Mouse (Mus musculus): ENCODE data around the gene Enox1. TPM values are rescaled to one million over a fixed set of nuclear protein-coding genes. Genes with fewer than 3 reads are reported as not detected.
A peak's percentile ranks its signal among the peaks of the same experiment; 100 is the strongest.

Enox1 gene
- total RNA-seq, 2 experiments from 2014 or later: 36.4 to 62.3 TPM

DNA sequence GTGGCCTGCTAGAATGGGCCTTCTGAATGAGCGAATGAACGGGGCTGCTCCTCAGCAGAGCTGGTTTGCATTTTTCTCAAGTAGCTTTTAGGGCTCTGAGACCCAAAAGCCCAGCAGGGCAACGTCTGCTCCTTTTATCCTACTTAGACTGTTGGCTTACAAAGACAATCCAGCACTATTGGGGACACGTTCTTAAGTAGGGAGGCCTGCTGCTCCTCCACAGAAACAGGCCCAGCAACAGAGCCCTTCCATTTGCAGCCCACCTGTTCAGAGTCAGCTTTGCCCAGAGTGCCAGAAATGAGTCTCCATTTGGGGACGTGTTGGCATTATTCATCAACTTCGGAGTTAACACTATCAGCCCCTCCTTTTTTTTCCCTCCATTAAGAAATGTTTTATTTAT lies 548.4 kb downstream of the Enox1 start:
- intact Hi-C loops (cut with DNase I): no loop called here
- DNase-seq (ENCODE audit: low spot score in 2 of 2): no peak

DNA sequence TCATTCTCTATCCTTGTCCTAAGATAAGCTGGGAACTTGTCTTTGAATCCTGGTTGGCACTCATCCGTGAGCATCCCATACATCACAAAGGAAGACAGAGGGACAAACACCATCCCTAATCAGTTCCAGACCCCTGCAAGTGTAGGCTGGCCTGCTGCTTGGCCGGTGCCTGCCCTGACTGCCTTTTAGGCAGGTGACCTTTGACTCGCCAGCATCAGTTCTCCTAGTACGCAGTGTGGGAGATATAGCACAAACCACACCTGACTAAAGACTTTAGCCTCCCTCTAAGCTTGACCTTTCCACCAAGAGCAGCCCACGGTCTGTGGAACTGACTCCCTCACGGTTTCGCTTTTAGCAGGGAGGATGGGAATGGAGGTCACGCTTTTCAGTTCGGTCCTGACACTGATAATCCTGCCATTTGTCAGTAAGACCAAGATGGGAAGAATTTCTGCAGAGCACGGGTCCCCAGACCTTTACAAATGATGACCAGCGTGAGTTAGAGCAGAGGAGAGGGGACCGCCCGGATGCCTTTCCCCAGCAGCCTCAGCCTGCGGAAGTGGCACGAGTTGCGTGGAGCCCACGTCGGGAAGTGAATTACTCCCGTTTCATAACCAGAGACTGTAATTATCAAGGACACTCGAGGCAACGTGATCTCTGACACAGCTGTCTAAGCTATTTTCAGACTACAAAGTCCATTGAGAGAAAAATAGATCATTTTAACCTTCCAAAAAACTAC lies 550.1 kb downstream of the Enox1 start:
- no peak for DNase-seq (ENCODE audit: low spot score in 2 of 2)
- intact Hi-C loops (cut with DNase I): no loop called here

DNA sequence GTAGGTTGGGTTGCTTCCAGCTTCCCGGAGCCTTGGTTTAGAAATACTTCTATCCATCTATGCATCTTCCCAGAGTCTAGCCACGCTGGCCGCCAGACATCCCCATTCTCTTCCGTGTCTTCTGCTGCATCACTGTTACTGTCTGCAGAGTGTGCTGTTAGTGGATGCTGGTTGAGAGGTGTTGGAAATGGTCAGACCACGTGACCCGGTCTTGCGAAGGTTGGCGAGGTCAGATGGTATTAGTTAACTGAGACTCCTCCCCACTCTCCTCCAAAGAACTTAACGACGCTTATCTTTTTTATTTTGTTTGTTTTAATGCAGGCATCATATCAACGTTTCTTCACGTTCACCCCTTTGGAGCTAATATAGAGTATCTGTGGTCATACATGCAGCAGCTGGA lies 550.7 kb downstream of the Enox1 start:
- intact Hi-C loops (cut with DNase I): no loop called here
- no peak for DNase-seq (ENCODE audit: low spot score in 2 of 2)

DNA sequence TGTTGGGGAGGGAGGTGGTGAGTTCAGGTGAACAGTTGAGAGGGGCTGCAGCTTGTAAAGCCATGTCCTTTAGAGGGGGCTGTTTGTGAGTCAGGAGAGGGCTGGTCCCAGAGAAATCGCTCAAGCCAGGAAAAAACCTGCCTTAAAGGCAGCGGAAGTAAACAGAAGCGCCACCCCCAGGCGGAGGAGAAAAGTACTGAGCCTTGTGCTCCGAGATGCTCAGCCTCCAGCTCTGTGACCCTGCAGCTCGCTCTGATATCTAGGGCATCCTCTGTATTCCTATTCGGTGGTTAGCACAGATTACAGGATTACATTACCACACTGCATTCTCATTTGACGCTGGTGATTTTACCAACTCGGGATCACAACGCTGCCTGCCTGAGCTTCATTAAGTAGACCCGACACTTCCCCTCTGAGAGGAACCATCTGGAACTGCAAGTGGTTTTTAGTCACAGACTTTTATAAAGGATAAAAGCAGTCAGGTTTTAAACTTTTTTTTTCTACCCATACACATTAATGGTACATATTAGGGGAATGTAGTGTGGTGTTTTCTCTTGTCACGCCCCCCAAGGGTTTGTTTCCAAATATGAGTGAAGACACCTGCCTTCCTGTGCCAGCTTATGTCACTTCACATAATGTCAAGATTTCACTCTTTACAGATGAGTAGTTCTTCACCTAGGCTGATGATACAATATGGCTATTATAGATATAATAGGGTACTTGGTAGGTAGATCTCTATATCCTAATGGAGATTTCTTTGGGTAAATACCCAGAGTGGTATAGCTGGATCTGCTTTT lies 552.0 kb downstream of the Enox1 start:
- intact Hi-C loops (cut with DNase I): no loop called here
- DNase-seq (ENCODE audit: low spot score in 2 of 2): no peak

DNA sequence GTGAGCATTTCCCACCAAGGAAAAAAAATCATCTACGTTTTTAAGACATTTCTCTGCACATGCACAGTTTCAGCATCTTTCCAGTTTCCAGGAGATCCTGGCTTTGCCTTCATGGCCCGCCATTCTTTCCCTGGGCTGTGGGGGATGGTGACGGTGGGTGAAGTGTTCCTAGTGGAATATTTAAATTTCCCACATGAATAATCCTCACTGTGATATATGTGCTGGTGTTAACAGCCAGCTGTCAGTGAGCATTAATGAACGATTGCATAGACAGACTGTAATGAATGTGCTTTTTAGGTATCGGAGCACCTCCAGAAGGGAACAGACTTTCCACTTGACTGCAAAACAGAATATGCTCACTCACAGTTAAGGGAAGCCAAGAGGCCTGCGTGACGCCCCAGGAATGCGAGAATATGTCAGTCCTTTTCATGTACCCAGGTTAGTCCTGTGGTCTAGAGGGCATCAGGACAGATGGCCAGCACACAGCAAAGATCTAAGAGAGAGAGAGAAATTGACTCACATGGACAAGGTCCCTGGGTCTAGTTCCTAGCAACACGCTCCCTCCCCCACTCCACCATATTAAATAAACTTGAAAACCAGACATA lies 558.5 kb downstream of the Enox1 start:
- DNase-seq (ENCODE audit: low spot score in 2 of 2): no peak
- intact Hi-C loops (cut with DNase I): no loop called here

DNA sequence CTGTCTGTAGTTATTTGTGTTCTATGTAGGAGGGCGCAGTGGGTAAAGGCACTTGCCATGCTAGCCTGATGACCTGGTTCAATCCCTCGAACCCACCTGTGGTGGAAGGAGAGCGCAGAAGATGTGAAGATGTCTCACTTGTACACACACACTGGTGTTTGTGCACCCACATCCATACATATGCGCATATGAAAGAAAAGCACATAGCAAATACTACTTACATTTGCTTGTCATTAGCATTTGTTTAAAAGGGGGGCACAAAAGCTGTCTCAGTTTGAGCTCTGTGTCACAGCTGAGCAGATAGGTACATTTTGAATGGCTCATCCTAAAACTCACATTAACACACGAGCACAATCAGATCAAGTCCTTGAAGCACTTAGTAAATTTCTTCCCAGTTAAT lies 560.4 kb downstream of the Enox1 start:
- no peak for DNase-seq (ENCODE audit: low spot score in 2 of 2)
- intact Hi-C loops (cut with DNase I): no loop called here

DNA sequence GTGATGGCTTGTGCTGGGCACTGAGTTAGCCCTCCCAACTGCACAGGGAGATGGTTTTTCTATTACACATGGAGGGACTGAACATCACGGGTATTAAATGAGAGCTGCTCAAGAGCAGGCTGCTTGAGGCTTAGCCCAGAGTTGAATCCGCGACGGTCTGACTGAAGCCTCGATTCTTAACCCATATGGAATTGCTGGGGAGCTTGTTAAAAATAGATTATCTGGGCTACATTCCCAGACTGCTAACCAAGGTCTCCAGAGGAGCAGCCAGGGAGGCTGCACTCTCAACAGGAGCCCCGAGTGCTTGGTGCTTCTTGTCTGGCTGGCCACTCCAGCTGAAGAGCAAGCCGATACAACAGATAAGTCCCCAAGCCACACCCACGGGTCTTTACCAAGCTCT lies 562.3 kb downstream of the Enox1 start:
- DNase-seq (ENCODE audit: low spot score in 2 of 2): no peak
- intact Hi-C loops (cut with DNase I): no loop called here

DNA sequence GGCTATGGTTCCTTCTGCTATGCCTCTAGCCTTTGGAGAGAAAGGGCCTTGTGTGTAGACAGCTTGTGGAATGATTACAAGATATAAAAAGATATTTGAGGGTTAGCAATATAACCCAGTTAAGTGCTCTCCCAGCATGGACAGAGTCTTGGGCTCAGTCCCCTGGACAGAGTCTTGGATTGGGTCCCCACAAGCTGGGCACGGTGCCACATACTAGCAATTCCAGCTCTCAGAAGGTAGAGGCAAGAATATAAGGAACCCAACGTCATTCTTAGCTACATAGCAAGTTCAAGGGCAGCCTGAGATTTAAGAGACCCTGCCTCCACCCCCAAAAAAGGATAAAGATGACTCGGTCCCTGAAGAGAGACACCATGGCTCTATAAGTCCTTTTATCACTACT lies 581.5 kb downstream of the Enox1 start:
- intact Hi-C loops (cut with DNase I): no loop called here
- DNase-seq (ENCODE audit: low spot score in 2 of 2): no peak

DNA sequence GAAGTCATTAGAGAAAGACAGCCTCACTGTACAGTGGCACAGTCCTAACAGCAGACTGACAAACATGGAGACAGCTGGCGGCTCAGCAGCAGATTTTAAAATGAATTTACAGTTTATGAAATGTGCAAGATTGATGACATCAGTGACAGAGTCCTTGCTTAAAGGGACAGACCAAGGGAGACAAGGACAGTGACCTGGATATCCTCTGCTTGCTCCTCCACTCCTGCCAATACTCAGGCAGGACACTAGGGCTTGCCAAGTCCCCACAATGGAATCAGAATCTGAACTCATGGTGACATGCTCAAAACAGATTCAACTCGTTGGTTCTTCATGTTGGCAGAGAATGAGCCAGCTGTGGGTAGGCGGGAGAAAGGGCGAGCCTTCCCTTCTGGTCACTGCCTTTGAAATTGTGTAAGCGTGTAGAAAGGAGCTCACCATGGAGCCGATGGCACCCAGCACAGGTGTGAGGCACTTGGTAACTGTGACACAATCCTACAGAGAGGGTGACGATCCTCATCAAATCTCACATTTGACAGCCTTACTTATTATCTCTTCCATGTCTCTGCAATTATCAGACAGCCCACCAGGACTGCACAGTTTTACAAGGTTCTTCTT lies 582.3 kb downstream of the Enox1 start:
- intact Hi-C loops (cut with DNase I): no loop called here
- peak in 1 of 2 experiments; percentile 5 for DNase-seq (ENCODE audit: low spot score in 2 of 2)

DNA sequence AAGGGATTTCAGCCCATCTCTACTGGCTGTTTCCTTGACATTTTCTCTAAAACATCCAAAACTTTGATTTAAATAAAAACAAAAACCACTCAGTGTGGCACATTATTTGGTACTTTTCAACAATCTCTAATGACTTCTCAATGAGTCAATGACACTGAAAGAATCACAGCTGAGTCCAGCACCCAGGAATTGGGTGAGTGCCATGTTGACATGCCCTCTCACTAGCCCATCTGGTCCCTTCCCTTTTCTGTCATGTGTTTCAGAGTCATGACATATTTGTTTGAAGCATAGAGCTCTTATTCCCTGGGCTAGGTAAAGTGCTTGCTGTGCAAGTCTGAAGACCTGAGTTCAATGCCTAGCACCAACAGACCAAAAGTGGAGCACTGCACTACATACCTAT lies 582.8 kb downstream of the Enox1 start:
- intact Hi-C loops (cut with DNase I): no loop called here
- DNase-seq (ENCODE audit: low spot score in 2 of 2): no peak

DNA sequence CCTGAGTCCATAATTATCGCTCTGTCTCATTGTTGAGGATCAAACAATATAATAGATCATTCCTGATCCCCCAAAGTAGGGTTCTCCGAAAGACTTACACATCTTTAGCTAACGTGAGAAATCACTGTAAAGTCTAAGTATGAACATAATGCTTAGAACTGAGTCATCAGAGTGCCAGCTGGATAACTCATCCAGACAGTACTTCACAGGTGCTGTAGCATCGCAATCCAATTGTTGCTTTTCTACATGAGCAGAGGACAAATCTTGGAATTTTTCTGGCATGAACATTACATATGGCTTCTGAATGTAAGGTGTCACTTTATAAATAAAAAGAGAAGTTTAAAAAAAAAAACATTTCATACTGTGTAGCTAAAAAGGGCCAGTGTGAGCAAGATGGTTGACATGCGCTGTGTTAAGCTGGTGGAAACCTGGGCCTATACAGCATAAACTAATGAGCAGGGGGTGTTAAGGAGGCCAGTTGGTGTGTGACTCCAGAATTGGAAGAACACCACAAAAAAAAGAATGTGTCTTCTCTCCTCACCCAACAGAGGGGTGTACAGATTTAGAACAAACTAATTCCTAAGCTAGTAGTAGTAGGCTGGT lies 588.2 kb downstream of the Enox1 start:
- intact Hi-C loops (cut with DNase I): loop anchor here (5.0 kb wide), 1 partner anchor 73 kb away; no protein-coding TSS in a partner anchor
- DNase-seq (ENCODE audit: low spot score in 2 of 2): peak; percentile 23 to 60

DNA sequence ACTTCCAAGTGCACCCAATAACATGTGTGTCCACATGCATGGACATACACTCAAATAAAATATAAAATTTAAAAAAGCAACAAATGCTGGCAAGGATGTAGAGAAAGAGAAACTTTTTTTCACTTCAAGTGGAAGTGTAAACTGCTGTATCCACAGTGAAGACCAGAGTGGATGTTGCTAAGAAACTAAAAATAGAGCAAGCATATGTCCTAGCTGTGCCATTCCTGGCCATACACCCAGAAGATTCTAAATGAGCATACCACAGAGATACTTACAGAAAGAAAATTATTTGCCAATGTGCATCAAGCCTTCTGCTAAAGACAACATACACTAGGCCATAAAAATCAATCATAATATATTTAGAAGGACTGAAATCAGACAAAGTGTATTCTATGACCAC lies 592.4 kb downstream of the Enox1 start:
- no peak for DNase-seq (ENCODE audit: low spot score in 2 of 2)
- intact Hi-C loops (cut with DNase I): no loop called here

Other genes starting within 250 kb of the Enox1 start
- gene Ccdc122, start 120.0 kb upstream of the Enox1 start, total RNA-seq (2021): 1 to 10 TPM; 1.5 to 1.7 TPM
- gene Lacc1, start 119.9 kb upstream of the Enox1 start, total RNA-seq (2021): 1 to 10 TPM; 4.3 to 5.0 TPM